Mouse (Mus musculus) spleen, postnatal 10 days (tissue): Measurements from ENCODE around the gene Sapcd1.

ENCODE experiments used
- DNase-seq, 2 experiments: peaks; one replicate each; pipeline ENCODE4 v3.0.0; 2021 to 2022; ENCODE audit warnings: low spot score in 2 of 2

Sapcd1 gene

DNA sequence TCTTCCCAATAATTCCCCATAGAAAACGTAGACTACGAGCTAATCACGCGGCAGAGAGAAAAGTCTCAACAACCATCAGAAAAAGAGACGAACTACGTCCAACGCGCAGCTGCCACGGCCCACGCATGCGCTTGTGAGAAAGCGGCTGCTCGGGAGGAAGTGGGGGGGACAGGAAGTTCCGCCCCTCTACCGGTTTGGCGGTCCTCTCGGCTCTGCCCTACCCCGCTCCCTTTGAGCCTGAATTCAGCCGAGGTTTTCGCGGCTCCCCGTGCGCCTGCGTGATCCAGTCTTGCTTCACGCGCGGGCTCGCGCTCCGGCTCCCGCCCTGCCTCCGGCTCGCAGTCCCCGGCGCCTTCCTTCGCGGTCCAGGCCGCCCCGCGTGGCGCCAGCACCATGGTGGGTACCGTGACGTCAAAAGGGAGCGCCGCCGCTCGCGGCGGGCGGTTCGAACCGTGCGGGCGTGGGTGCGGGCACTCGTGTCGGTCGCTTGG lies 46.1 kb downstream of the Sapcd1 start, which contains the start of gene Lsm2:
Lsm2 (plus strand) TSS at position 173 of the 491 bp plus-strand sequence.
- peak; percentile 92 to 95 for DNase-seq

DNA sequence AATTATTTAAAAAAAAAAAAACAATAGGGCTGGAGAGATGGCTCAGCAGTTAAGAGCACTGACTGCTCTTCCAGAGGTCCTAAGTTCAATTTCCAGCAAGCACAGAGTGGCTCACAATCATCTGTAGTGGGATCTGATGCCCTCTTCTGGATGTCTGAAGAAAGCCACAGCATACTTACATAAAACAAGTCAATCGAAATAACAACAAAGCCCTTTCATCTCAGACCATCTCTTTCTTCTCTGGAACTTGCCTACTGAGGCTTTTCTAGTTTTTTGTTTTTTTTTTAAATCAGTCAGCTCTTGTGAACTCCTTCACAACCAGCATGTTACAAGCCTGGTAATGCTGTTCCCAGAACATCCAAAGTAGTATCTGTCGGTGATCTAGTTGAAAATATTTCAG lies 47.2 kb downstream of the Sapcd1 start:
- no peak for DNase-seq

DNA sequence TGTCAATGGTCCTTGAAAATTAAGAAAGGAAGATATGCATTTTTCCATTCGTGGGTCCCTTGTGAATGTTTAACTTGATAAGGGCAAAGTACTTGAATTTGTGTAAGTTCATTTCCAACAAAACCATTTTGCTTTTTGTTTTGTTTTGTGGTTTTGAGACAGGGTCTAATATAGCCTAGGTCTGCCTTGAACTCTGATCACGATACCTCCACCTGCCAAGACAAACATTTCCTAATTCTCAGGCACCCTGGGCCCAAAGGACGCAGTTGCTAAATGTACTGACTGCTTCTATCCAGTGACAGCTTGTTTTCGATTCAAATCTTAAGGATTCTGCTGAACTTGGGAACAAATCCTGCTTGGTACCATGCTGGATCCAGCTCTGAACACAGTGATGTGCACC lies 48.2 kb downstream of the Sapcd1 start:
- DNase-seq = no peak

DNA sequence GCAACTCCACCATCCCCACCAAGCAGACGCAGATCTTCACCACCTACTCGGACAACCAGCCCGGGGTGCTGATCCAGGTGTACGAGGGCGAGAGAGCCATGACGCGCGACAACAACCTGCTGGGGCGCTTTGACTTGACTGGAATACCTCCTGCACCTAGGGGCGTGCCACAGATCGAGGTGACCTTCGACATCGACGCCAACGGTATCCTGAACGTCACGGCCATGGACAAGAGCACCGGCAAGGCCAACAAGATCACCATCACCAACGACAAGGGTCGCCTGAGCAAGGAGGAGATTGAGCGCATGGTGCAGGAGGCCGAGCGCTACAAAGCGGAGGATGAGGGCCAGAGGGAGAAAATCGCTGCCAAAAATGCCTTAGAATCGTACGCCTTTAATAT lies 49.6 kb downstream of the Sapcd1 start:
- no peak for DNase-seq

DNA sequence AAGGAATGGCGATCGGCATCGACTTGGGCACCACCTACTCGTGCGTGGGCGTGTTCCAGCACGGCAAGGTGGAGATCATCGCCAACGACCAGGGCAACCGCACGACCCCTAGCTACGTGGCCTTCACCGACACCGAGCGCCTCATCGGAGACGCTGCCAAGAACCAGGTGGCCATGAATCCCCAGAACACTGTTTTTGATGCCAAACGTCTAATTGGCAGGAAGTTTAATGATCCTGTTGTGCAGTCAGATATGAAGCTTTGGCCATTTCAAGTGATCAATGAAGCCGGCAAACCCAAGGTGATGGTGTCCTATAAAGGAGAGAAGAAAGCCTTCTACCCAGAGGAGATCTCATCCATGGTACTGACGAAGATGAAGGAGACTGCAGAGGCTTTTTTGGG lies 50.8 kb downstream of the Sapcd1 start:
- no peak for DNase-seq
